Mouse (Mus musculus) olfactory bulb, adult 2 months (tissue): ENCODE data around the gene Mog.

Source experiments
- CTCF ChIP-seq: fragments of 200-500 bp; IDR thresholded peaks from 2 replicates; pipeline ENCODE4 v1.5.1; 2012; ENCODE audit warnings: low read depth, mild to moderate bottlenecking, low read length, moderate library complexity; ENCODE audit not compliant: insufficient read depth
- POLR2A ChIP-seq: fragments of 200-500 bp; IDR thresholded peaks from 2 replicates; pipeline ENCODE4 v1.6.1; 2012; ENCODE audit warnings: mild to moderate bottlenecking, low read depth, low read length, moderate library complexity; ENCODE audit not compliant: insufficient read depth

DNA sequence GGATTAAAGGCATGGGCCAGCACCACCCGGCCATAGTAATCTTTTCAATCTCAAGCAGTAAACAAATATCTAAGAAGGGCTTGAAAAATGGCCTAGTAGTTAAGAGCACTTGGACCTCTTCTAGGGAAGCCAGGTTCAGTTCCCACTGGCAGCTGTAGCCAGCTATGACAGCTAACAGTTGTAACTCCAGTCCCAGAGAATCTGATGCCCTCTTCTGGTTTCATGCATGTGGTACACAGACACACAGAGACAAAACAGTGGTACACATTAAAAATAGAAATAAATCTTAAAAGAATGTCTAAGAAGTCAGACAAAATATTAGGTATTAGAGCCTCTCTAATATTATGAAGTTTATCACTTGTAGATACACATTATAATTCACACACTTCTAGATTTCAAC lies 62.1 kb downstream of the Mog start:
- TF ChIP-seq POLR2A (no peak), CTCF (no peak)
